Mouse (Mus musculus) T-helper 2 cell (primary cell): ENCODE measurements at regions not wholly inside any gene's neighbourhood (a gene's known extent, or its start where the extent isn't known, plus 50 kb on each side); places are given as distances from the start of the nearest gene placed in this dataset.

Experiments
- in situ Hi-C: fragments of 300-600 bp; cut with MboI, MseI; formaldehyde crosslinking; loops from one replicate; pipeline ENCODE4 v1.15.1; 2025; ENCODE audit warnings: high pct_unique_total_duplicates

- in situ Hi-C loops, result loop anchor here (25.0 kb wide), 1 partner anchor 231 kb away; the partner anchor contains the start of gene Zfand5
These were observed 77.0 kb upstream of the Tmc1 start for GRCm38 (mm10) chr19:21030971-21031370.

- in situ Hi-C loops, result loop anchor here (25.0 kb wide), 1 partner anchor 233 kb away; the partner anchor contains the start of gene Zfand5
These were observed 75.0 kb upstream of the Tmc1 start for GRCm38 (mm10) chr19:21028981-21029380.

GRCm38 (mm10) chr19:21012391-21012790 is 58.4 kb upstream of the Tmc1 start:
- in situ Hi-C loops, result no loop called here

- in situ Hi-C loops, result no loop called here
These were observed 55.6 kb upstream of the Tmc1 start for GRCm38 (mm10) chr19:21009607-21010006.

- in situ Hi-C loops, result no loop called here
These were observed 50.4 kb upstream of the Tmc1 start for GRCm38 (mm10) chr19:21004411-21004810.
